Mouse (Mus musculus) hindbrain, embryonic 11.5 days (tissue): ENCODE measurements around the gene Knstrn. TPM values are rescaled to one million over a fixed set of nuclear protein-coding genes. Genes with fewer than 3 reads are reported as not detected.
A peak's percentile ranks its signal among the peaks of the same experiment; 100 is the strongest.

Source experiments
- ATAC-seq: fragments of 200-750 bp; cut with Nextera tagmentation; 2 replicates; pipeline ENCODE4 v1.8.0; 2017; ENCODE audit warnings: mild to moderate bottlenecking, moderate TSS enrichment, moderate library complexity; ENCODE audit not compliant: low FRiP score
- DNase-seq: peaks from one replicate; pipeline ENCODE4 v3.0.0-alpha.2; 2015; ENCODE audit warnings: low spot score
- H3K27ac ChIP-seq: fragments of 300-500 bp; sonication (generic); 2 replicates; pipeline ENCODE4 v1.5.1; 2014; ENCODE audit warnings: mild to moderate bottlenecking, low read depth, low read length
- H3K27me3 ChIP-seq: fragments of 300-500 bp; sonication (generic); 2 replicates; pipeline ENCODE4 v1.6.1; 2014; ENCODE audit warnings: mild to moderate bottlenecking, low read length, moderate library complexity, mixed read lengths; ENCODE audit not compliant: control insufficient read depth, insufficient read depth
- H3K36me3 ChIP-seq: fragments of 300-500 bp; sonication (generic); 2 replicates; pipeline ENCODE4 v1.6.1; 2014; ENCODE audit warnings: mild to moderate bottlenecking, low read length, moderate library complexity, mixed read lengths; ENCODE audit not compliant: control insufficient read depth, insufficient read depth
- H3K4me1 ChIP-seq: fragments of 300-500 bp; sonication (generic); replicated peaks from 2 replicates; pipeline ENCODE4 v1.6.1; 2014; ENCODE audit warnings: low read length, mixed read lengths; ENCODE audit not compliant: control insufficient read depth, insufficient read depth
- H3K4me2 ChIP-seq: fragments of 300-500 bp; sonication (generic); replicated peaks from 2 replicates; pipeline ENCODE4 v1.6.1; 2014; ENCODE audit warnings: mild to moderate bottlenecking, low read depth, low read length
- H3K4me3 ChIP-seq: fragments of 300-500 bp; sonication (generic); 2 replicates; pipeline ENCODE4 v1.5.1; 2014; ENCODE audit warnings: low read depth, low read length
- H3K9ac ChIP-seq: fragments of 300-500 bp; sonication (generic); 2 replicates; pipeline ENCODE4 v1.6.1; 2014; ENCODE audit warnings: low read depth, low read length
- H3K9me3 ChIP-seq: fragments of 300-500 bp; sonication (generic); 2 replicates; pipeline ENCODE4 v1.6.1; 2016; ENCODE audit warnings: low read length; ENCODE audit not compliant: control insufficient read depth
- WGBS: fragments of 180-500 bp; shearing (Covaris S2); extraction: QIAGEN DNeasy Blood & Tissue Kit; methylation state at CpG from one replicate; pipeline ENCODE4 v1.1.7; 2014; 5-methylcytosine and 5-hydroxymethylcytosine counted together
- polyA plus RNA-seq: library from polyadenylated mRNA; unstranded; fragments of >200 nt; fragmentation: Nextera tagmentation; extraction: Ambion mirVana; gene quantifications from 2 replicates; pipeline ENCODE4 v1.2.1, GENCODE M21; 2014

Gene Knstrn
- polyA plus RNA-seq, 1 experiment from 2014 or later: 163 TPM

GRCm38 (mm10) chr2:118786525-118786924 lies 27.3 kb upstream of the Knstrn start:
- Histone ChIP-seq H3K4me2 (no peak overlapping the region), H3K4me1 (no peaks in the 10 kb centered on the region), H3K9me3 (no peaks in the 10 kb centered on the region), H3K9ac (no peak overlapping the region), H3K27me3 (no peaks in the 10 kb centered on the region), H3K4me3 (no peak overlapping the region), H3K36me3 (no peaks in the 10 kb centered on the region), H3K27ac (no peak overlapping the region)
- DNase-seq: no peak
- WGBS: 87% methylated on average over 5 of the region's 5 CpGs
- ATAC-seq: no peak

GRCm38 (mm10) chr2:118789501-118789900 lies 24.3 kb upstream of the Knstrn start:
- Histone ChIP-seq H3K4me1 (no peaks in the 10 kb centered on the region), H3K9me3 (no peaks in the 10 kb centered on the region), H3K4me3 (no peak overlapping the region), H3K27ac (no peak overlapping the region), H3K27me3 (no peaks in the 10 kb centered on the region), H3K4me2 (no peak overlapping the region), H3K36me3 (no peaks in the 10 kb centered on the region), H3K9ac (no peak overlapping the region)
- WGBS: 91% methylated on average over 11 of the region's 11 CpGs
- no peak for DNase-seq
- no peak for ATAC-seq

DNA sequence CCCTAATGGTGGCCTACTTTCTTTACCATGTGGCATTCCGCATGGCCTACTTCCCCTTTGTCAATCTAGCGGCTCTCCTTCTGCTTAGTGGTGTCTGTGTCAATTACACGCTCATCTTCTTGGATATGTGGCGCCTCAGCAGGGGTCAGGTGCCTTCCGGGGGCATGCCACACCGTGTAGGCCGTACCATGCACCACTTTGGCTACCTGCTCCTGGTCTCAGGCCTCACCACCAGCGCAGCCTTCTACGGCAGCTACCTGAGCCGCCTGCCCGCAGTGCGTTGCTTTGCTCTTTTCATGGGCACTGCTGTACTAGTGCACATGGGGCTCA lies 23.6 kb upstream of the Knstrn start:
- Histone ChIP-seq H3K9ac (no peak overlapping the region), H3K27me3 (no peaks in the 10 kb centered on the region), H3K4me1 (no peaks in the 10 kb centered on the region), H3K27ac (no peak overlapping the region), H3K4me2 (peak overlapping the region; percentile 27; the same call in 1 of the 2 replicates), H3K36me3 (no peaks in the 10 kb centered on the region), H3K9me3 (no peaks in the 10 kb centered on the region), H3K4me3 (no peak overlapping the region)
- 56% methylated on average over 12 of the region's 12 CpGs for WGBS
- DNase-seq (no peak), ATAC-seq (no peak; the same call in 1 of the 2 replicates)

DNA sequence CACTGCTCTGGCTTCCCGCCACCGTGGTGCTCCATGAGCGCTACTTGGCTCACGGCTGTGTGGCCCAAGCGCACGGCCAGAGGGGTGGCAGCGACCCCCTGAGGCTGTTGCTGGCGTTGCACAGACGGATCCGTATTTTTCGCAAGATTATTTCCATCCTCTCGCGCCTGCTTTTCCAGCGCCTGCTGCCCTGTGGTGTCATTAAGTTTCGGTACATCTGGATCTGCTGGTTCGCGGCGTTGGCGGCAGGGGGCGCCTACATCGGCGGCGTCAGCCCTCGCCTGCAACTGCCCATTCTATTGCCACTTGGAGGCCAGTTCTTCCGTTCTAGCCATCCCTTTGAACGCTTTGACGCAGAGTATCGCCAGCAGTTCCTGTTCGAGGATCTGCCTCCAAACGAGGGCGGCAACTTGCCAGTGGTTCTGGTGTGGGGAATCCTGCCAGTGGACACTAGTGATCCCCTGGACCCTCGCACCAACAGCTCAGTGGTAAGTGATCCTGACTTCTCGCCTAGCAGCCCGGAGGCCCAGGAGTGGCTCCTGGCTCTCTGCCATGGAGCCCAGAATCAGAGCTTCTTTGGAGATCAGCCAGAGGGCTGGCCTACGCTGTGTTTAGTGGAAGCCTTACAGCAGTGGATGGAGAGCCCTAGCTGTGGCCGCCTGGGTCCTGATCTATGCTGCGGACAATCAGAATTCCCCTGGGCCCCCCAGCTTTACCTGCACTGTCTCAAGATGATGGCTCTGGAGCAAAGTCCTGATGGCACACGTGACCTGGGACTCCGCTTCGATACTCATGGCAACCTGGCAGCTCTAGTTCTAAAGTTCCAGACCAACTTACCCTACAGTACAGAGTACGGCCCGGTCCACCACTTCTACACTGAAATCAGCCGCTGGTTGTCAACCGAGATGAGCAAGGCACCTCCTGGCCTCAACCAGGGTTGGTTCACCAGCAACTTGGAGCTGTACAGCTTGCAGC lies 23.0 kb upstream of the Knstrn start:
- Histone ChIP-seq H3K27ac (no peak overlapping the region), H3K4me3 (no peak overlapping the region), H3K27me3 (no peaks in the 10 kb centered on the region), H3K4me1 (no peaks in the 10 kb centered on the region), H3K9me3 (no peaks in the 10 kb centered on the region), H3K36me3 (no peaks in the 10 kb centered on the region), H3K9ac (no peak overlapping the region), H3K4me2 (peak overlapping the region; percentile 27; the same call in 1 of the 2 replicates)
- peak; percentile 71 for DNase-seq
- WGBS: 28% methylated on average over 44 of the region's 44 CpGs
- ATAC-seq: 0 out of 2 replicates have a peak, but pooled peaks have one; percentile 38

GRCm38 (mm10) chr2:118791591-118792258 lies 22.1 kb upstream of the Knstrn start:
- ATAC-seq: no peak
- 95% methylated on average over 26 of the region's 26 CpGs for WGBS
- no peaks in the 10 kb centered on the region for H3K27me3 ChIP-seq

GRCm38 (mm10) chr2:118792259-118792613 lies 21.6 kb upstream of the Knstrn start:
- H3K27ac ChIP-seq: no peak overlapping the region
- no peak overlapping the region for H3K4me3 ChIP-seq
- H3K36me3 ChIP-seq: no peaks in the 10 kb centered on the region
- no peaks in the 10 kb centered on the region for H3K27me3 ChIP-seq
- ATAC-seq (no peak), DNase-seq (no peak)
- no peaks in the 10 kb centered on the region for H3K9me3 ChIP-seq
- no peak overlapping the region for H3K9ac ChIP-seq
- no peaks in the 10 kb centered on the region for H3K4me1 ChIP-seq
- no peak overlapping the region for H3K4me2 ChIP-seq
- 75% methylated on average over 4 of the region's 4 CpGs for WGBS

More at GRCm38 (mm10) chr2:118791591-118792258, 22.1 kb upstream of the Knstrn start:
- no peak overlapping the region for H3K4me2 ChIP-seq
- no peak overlapping the region for H3K4me3 ChIP-seq
- H3K36me3 ChIP-seq: no peaks in the 10 kb centered on the region
- H3K9ac ChIP-seq: no peak overlapping the region
- no peaks in the 10 kb centered on the region for H3K4me1 ChIP-seq
- DNase-seq: no peak
- H3K9me3 ChIP-seq: no peaks in the 10 kb centered on the region
- H3K27ac ChIP-seq: no peak overlapping the region

DNA sequence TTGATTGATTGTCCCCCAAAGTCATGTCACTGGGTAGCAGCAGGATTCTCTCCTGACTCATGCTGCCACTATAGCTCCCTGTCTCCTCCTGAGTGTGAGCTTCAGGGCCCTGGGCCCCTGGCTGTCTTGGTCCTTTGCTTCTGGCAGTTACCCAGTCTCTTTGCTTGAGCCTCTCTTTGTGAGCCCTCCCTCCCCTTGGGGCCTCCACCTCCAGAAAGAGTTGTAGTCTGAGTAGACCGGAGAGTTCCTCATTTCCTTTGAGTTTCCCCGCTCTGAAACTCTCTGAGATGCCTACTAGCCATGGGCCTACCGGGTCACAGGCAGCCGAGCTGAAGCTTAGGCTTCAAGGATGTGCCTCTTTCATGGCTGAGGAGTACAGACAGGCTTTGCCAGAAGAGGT lies 20.2 kb upstream of the Knstrn start:
- 84% methylated on average over 4 of the region's 4 CpGs for WGBS
- Histone ChIP-seq H3K36me3 (no peaks in the 10 kb centered on the region), H3K4me1 (no peaks in the 10 kb centered on the region), H3K9me3 (no peaks in the 10 kb centered on the region), H3K9ac (no peak overlapping the region), H3K27ac (no peak overlapping the region), H3K4me2 (no peak overlapping the region), H3K4me3 (no peak overlapping the region), H3K27me3 (no peaks in the 10 kb centered on the region)
- ATAC-seq: no peak
- DNase-seq: no peak

DNA sequence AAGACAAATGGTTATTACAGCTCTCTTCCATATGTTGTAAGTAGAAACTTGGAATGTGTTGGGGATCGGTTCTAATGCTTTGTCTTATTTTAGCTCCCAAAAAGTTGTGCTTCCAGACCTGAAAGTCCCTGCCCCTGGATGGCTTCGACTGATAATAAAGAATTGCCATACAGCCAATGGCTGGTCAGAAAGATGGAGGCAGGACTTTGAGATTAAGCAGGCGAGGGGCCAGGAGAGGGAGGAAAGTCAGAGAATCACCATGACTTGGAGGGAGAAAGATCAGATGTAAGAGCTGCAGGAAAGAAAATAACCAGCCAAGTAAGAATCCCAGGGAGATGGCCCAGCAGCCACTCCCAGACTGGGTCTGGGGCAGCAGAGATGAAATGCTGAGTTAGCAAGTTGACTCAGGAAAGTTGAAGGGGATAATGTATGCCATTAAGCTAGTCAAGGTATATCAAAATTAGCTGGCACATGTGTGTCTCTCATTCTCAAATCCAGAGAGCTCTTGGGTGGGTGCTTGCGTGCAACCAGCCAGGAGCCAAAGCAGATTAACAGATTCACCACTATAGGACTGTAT lies 11.2 kb upstream of the Knstrn start:
- DNase-seq: no peak
- no peaks in the 10 kb centered on the region for H3K9me3 ChIP-seq
- no peak overlapping the region for H3K4me3 ChIP-seq
- ATAC-seq: no peak
- no peaks in the 10 kb centered on the region; the same call in 1 of the 2 replicates for H3K27me3 ChIP-seq
- H3K4me2 ChIP-seq: no peak overlapping the region
- 71% methylated on average over 4 of the region's 4 CpGs for WGBS
- no peak overlapping the region for H3K9ac ChIP-seq
- H3K4me1 ChIP-seq: no peaks in the 10 kb centered on the region
- no peaks in the 10 kb centered on the region for H3K36me3 ChIP-seq
- H3K27ac ChIP-seq: no peak overlapping the region
